Mouse (Mus musculus): ENCODE results near the gene 4930442H23Rik. TPM values are rescaled to one million over a fixed set of nuclear protein-coding genes. Genes with fewer than 3 reads are reported as not detected.

4930442H23Rik gene
- polyA plus RNA-seq (2012; rRNA removed; ENCODE audit: low replicate concordance) = not detected in 2 replicates

DNA sequence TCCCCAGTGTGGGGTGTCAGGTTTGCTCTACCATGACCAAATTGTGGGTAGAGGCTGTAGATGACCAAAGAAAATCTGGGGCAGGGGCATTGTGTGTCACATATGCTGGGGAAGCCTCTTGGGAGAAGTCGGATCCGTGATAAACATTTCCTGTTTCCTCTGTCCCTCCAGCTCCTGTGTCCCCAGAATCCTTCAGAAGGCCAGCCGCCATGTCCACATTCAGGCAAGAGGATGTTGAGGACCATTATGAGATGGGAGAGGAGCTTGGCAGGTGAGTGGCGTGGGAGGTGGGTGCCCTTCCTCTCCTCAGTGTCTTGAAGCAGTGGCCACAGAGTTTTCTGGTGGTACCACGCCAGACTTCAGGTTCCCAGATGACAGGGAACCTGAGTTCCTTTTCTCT is at the start of gene 4930442H23Rik:
4930442H23Rik (minus strand) TSS at position 45 of the 400 bp plus-strand sequence.

DNA sequence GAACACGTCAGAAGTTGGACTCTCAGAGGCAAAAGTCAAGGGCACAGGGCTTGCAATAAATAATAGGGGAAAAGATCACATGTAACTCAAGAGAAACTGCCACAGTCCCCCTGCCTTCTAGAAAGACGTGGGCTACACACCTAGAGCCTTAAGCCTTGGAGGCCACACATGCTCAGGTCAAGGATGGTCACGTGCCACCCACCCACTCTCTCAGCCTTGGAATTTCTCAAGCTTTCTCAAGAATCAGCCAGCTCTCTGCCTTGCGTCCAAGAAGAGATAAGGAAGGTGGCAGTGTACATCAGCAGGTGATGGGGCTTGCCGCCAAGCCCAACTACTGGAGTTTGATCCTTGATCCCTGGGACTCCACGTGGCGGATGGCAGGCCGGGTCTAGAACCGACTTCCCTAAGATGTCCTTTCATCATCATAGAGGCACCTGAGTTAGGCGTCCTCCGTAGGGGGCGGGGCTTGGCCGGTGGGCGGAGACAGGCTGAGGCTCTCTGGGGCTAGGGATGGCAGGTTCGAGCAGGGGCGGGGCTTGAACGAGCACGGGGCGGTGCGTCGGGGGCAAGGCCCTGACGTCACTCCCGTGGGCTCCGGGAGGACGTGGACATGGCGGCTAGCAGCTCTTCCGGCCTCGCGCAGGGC is 49.1 kb upstream of the 4930442H23Rik start, which contains the start of gene Zfr2:
Zfr2 (plus strand) TSS at position 576 of the 646 bp plus-strand sequence.

GRCm38 (mm10) chr10:81230438-81231332 is 47.0 kb upstream of the 4930442H23Rik start, which contains the start of gene Atcay:
TSS of gene Atcay (minus strand) at chr10:81230833.

GRCm38 (mm10) chr10:81201807-81202758 is 18.4 kb upstream of the 4930442H23Rik start, which contains the start of gene Nmrk2:
TSS of gene Nmrk2 (minus strand) at chr10:81202051.

GRCm38 (mm10) chr10:81182336-81183333 is 1.0 kb downstream of the 4930442H23Rik start, which contains the start of gene Dapk3:
TSS of gene Dapk3 (plus strand) at chr10:81183005.

DNA sequence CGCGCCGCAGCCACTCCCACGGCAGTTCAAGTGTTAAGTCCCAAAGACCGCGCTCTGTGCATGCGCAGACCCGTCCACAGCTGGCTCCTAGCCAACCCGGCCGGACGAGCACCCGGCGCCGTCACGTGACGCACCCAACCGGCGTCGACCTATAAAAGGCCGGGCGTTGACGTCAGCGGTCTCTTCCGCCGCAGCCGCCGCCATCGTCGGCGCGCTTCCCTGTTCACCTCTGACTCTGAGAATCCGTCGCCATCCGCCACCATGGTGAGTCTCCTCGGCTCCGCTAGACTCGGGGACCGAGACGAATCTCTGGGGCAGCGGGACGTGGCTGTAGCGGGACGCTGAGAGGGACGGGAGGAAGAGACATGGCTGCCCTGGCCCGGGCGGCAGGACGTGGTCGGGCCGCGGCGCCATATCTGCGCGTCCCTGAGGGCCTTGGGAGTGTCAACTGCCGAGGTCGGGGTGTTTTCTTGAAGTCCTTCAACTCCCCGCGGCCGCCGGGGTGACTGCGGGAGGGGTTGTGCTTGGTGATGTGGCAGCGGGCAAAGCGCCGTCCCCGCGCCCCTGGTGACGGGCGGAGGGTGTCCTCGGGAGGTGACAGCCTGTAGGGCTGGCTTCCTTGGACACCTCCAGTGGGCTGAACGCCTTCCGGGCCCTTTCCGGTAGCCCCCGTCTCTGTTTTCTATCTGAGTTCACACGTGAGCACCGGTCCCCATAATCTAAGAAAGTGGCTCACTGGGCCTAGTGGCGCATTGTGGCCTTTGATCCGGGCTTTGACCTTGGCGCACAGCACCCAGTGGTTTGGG is 7.0 kb downstream of the 4930442H23Rik start, which contains the start of gene Eef2:
Eef2 (plus strand) TSS at position 166 of the 806 bp plus-strand sequence.

GRCm38 (mm10) chr10:81167200-81168086 is 16.2 kb downstream of the 4930442H23Rik start, which contains the start of gene Pias4:
TSS of gene Pias4 (minus strand) at chr10:81167923.

GRCm38 (mm10) chr10:81134966-81135681 is 48.5 kb downstream of the 4930442H23Rik start, which contains the start of gene Zbtb7a:
TSS of gene Zbtb7a (plus strand) at chr10:81135220.

Other genes starting within 250 kb of the 4930442H23Rik start
- 8.4 and 8.5 TPM in 2 replicates for gene Gng7, start 168.9 kb downstream of the 4930442H23Rik start, polyA plus RNA-seq (2012; rRNA removed; ENCODE audit: low replicate concordance)
- 0.08 and 0.13 TPM in 2 replicates for gene Diras1, start 158.2 kb downstream of the 4930442H23Rik start, polyA plus RNA-seq (2012; rRNA removed; ENCODE audit: low replicate concordance)
- gene Slc39a3, start 146.4 kb downstream of the 4930442H23Rik start, polyA plus RNA-seq (2012; rRNA removed; ENCODE audit: low replicate concordance) = 47.1 and 47.6 TPM in 2 replicates
- 276 and 324 TPM in 2 replicates for gene Sgta, start 123.7 kb downstream of the 4930442H23Rik start, polyA plus RNA-seq (2012; rRNA removed; ENCODE audit: low replicate concordance)
- gene Thop1, start 113.8 kb downstream of the 4930442H23Rik start, polyA plus RNA-seq (2012; rRNA removed; ENCODE audit: low replicate concordance) = 29.8 and 72.2 TPM in 2 replicates
- gene Creb3l3, start 85.0 kb downstream of the 4930442H23Rik start, polyA plus RNA-seq (2012; rRNA removed; ENCODE audit: low replicate concordance) = 0.75 and 2.3 TPM in 2 replicates
- 134 and 183 TPM in 2 replicates for gene Map2k2, start 77.9 kb downstream of the 4930442H23Rik start, polyA plus RNA-seq (2012; rRNA removed; ENCODE audit: low replicate concordance)
- 32.2 and 49.6 TPM in 2 replicates for gene Zbtb7a, start 48.6 kb downstream of the 4930442H23Rik start, polyA plus RNA-seq (2012; rRNA removed; ENCODE audit: low replicate concordance)
- gene Pias4, start 15.9 kb downstream of the 4930442H23Rik start, polyA plus RNA-seq (2012; rRNA removed; ENCODE audit: low replicate concordance) = 28.2 and 37.7 TPM in 2 replicates
- gene Eef2, start 7.2 kb downstream of the 4930442H23Rik start, polyA plus RNA-seq (2012; rRNA removed; ENCODE audit: low replicate concordance) = 1,292 and 2,498 TPM in 2 replicates
- gene Dapk3, start 844 bp downstream of the 4930442H23Rik start, polyA plus RNA-seq (2012; rRNA removed; ENCODE audit: low replicate concordance) = 75.2 and 89.3 TPM in 2 replicates
- gene Nmrk2, start 18.2 kb upstream of the 4930442H23Rik start, polyA plus RNA-seq (2012; rRNA removed; ENCODE audit: low replicate concordance) = not detected in 2 replicates
- gene Atcay, start 47.0 kb upstream of the 4930442H23Rik start, polyA plus RNA-seq (2012; rRNA removed; ENCODE audit: low replicate concordance) = 0.03 and 0.06 TPM in 2 replicates
- 5.7 and 25.8 TPM in 2 replicates for gene Zfr2, start 49.3 kb upstream of the 4930442H23Rik start, polyA plus RNA-seq (2012; rRNA removed; ENCODE audit: low replicate concordance)
- 3.3 and 4.0 TPM in 2 replicates for gene Matk, start 69.1 kb upstream of the 4930442H23Rik start, polyA plus RNA-seq (2012; rRNA removed; ENCODE audit: low replicate concordance)
- 78.4 and 104 TPM in 2 replicates for gene Mrpl54, start 83.1 kb upstream of the 4930442H23Rik start, polyA plus RNA-seq (2012; rRNA removed; ENCODE audit: low replicate concordance)
- gene Apba3, start 83.1 kb upstream of the 4930442H23Rik start, polyA plus RNA-seq (2012; rRNA removed; ENCODE audit: low replicate concordance) = 107 and 116 TPM in 2 replicates
- gene Tjp3, start 107.7 kb upstream of the 4930442H23Rik start, polyA plus RNA-seq (2012; rRNA removed; ENCODE audit: low replicate concordance) = 0.26 and 15.2 TPM in 2 replicates
- 56.8 and 80.2 TPM in 2 replicates for gene Pip5k1c, start 109.1 kb upstream of the 4930442H23Rik start, polyA plus RNA-seq (2012; rRNA removed; ENCODE audit: low replicate concordance)
- gene Cactin, start 137.3 kb upstream of the 4930442H23Rik start, polyA plus RNA-seq (2012; rRNA removed; ENCODE audit: low replicate concordance) = 23.1 and 38.0 TPM in 2 replicates
- gene Tbxa2r, start 144.9 kb upstream of the 4930442H23Rik start, polyA plus RNA-seq (2012; rRNA removed; ENCODE audit: low replicate concordance) = 10.1 and 16.3 TPM in 2 replicates
- gene Gipc3, start 159.4 kb upstream of the 4930442H23Rik start, polyA plus RNA-seq (2012; rRNA removed; ENCODE audit: low replicate concordance) = 2.2 and 4.8 TPM in 2 replicates
- gene Hmg20b, start 166.6 kb upstream of the 4930442H23Rik start, polyA plus RNA-seq (2012; rRNA removed; ENCODE audit: low replicate concordance) = 69.5 and 90.1 TPM in 2 replicates
- 38.6 and 41.1 TPM in 2 replicates for gene Mfsd12, start 173.6 kb upstream of the 4930442H23Rik start, polyA plus RNA-seq (2012; rRNA removed; ENCODE audit: low replicate concordance)
- gene 4930404N11Rik, start 182.0 kb upstream of the 4930442H23Rik start, polyA plus RNA-seq (2012; rRNA removed; ENCODE audit: low replicate concordance) = 0.43 and 1.8 TPM in 2 replicates
- gene Fzr1, start 194.7 kb upstream of the 4930442H23Rik start, polyA plus RNA-seq (2012; rRNA removed; ENCODE audit: low replicate concordance) = 56.1 and 75.2 TPM in 2 replicates
- 61.5 and 66.9 TPM in 2 replicates for gene Dohh, start 200.6 kb upstream of the 4930442H23Rik start, polyA plus RNA-seq (2012; rRNA removed; ENCODE audit: low replicate concordance)
- gene Gm48551, start 200.6 kb upstream of the 4930442H23Rik start, polyA plus RNA-seq (2012; rRNA removed; ENCODE audit: low replicate concordance) = 3.2 and 5.1 TPM in 2 replicates
- 1.5 and 1.8 TPM in 2 replicates for gene Gm48552, start 205.2 kb upstream of the 4930442H23Rik start, polyA plus RNA-seq (2012; rRNA removed; ENCODE audit: low replicate concordance)
- gene Smim24, start 209.2 kb upstream of the 4930442H23Rik start, polyA plus RNA-seq (2012; rRNA removed; ENCODE audit: low replicate concordance) = 9.8 and 12.3 TPM in 2 replicates